Mouse (Mus musculus): Measurements from ENCODE around the gene Itfg1. TPM values are rescaled to one million over a fixed set of nuclear protein-coding genes. Genes with fewer than 3 reads are reported as not detected.

Gene Itfg1
- polyA plus RNA-seq (2012), result 9.1 and 11.6 TPM in 2 replicates

GRCm38 (mm10) chr8:85840657-85841488 is at the start of gene Itfg1, which contains the start of gene Phkb:
TSS of gene Itfg1 (minus strand) at chr8:85840921.
TSS of gene Phkb (plus strand) at chr8:85840959.

GRCm38 (mm10) chr8:85700751-85701351 is 139.9 kb downstream of the Itfg1 start, which contains the start of gene Neto2:
TSS of gene Neto2 (minus strand) at chr8:85700924.

Other genes with a start within 250 kb of the Itfg1 start
- gene Neto2, start 140.0 kb downstream of the Itfg1 start, polyA plus RNA-seq (2012), result 1.0 and 1.3 TPM in 2 replicates
- gene Phkb, start within 50 bp of the Itfg1 start, polyA plus RNA-seq (2012), result 3.3 and 4.3 TPM in 2 replicates